16 mouse cellular contexts compared by ENCODE assay signal in the genomic region with DNA sequence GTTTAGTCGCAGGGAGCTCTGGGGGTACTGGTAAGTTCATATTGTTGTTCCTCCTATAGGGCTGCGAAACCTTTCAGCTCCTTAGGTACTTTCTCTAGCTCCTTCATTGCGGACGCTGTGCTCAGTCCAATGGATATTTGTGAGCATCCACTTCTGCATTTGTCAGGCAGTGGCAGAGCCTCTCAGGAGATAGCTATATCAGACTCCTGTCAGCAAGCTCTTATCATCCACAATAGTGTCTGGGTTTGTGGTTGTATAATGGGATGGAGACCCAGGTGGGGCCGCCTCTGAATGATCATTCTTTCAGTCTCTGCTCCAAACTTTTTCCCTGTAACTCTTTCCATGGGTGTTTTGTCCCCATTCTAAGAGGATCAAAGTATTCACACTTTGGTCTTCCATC.
"Had no signal": no experiment of that assay in that cellular context is flagged by ENCODE, and none has a peak within 500 bp of the region (broad histone marks: within the 10 kb centered on the region; RNA-seq: fewer than 3 reads in every experiment).

No protein-coding gene starts in this region.

- H3K9ac ChIP-seq: neural tube, embryonic 13.5 days; neural tube, embryonic 15.5 days; stomach, embryonic 15.5 days had no signal

- H3K4me1 ChIP-seq: neural tube, embryonic 13.5 days; neural tube, embryonic 15.5 days; stomach, embryonic 15.5 days had no signal

- H3K9me3 ChIP-seq: neural tube, embryonic 13.5 days; stomach, embryonic 15.5 days had no signal

- H3K27me3 ChIP-seq: neural tube, embryonic 13.5 days; neural tube, embryonic 15.5 days; stomach, embryonic 15.5 days had no signal

- H3K27ac ChIP-seq: neural tube, embryonic 13.5 days; neural tube, embryonic 15.5 days; stomach, embryonic 15.5 days; stomach, postnatal 0 days had no signal

- H3K36me3 ChIP-seq: neural tube, embryonic 13.5 days; neural tube, embryonic 15.5 days; stomach, embryonic 15.5 days had no signal

- DNase-seq: retina, postnatal 1 day; right cerebral cortex, adult 18-20 months; right cerebral cortex, postnatal 14 days; right cerebral cortex, postnatal 25 days; right cerebral cortex, postnatal 4 days; spleen, adult 18-20 months; thymus, adult 18-20 months; thymus, adult 2 months; thymus, postnatal 14 days; thymus, postnatal 25 days; thymus, postnatal 36 days; thymus, postnatal 4 days had no signal

- H3K4me3 ChIP-seq: neural tube, embryonic 13.5 days; neural tube, embryonic 15.5 days; stomach, embryonic 15.5 days had no signal
